Mouse (Mus musculus) limb, embryonic 11.5 days (tissue): ENCODE measurements around the gene Mcm3ap. TPM values are rescaled to one million over a fixed set of nuclear protein-coding genes. Genes with fewer than 3 reads are reported as not detected.
A peak's percentile ranks its signal among the peaks of the same experiment; 100 is the strongest.

Source experiments
- ATAC-seq: fragments of 200-750 bp; cut with Nextera tagmentation; 2 replicates; pipeline ENCODE4 v1.8.0; 2017; ENCODE audit warnings: low read depth; ENCODE audit not compliant: insufficient number of reproducible peaks, low FRiP score, low TSS enrichment
- DNase-seq: peaks from one replicate; pipeline ENCODE4 v3.0.0-alpha.2; 2015; ENCODE audit warnings: low spot score
- H3K27ac ChIP-seq: fragments of 300-500 bp; sonication (generic); replicated peaks from 2 replicates; pipeline ENCODE4 v1.5.1; 2014; ENCODE audit warnings: low read depth, mild to moderate bottlenecking, low read length
- H3K27me3 ChIP-seq: fragments of 300-500 bp; sonication (generic); 2 replicates; pipeline ENCODE4 v1.6.1; 2014; ENCODE audit warnings: mild to moderate bottlenecking, low read length, mixed read lengths; ENCODE audit not compliant: control insufficient read depth, insufficient read depth
- H3K36me3 ChIP-seq: fragments of 300-500 bp; sonication (generic); 2 replicates; pipeline ENCODE4 v1.6.1; 2014; ENCODE audit warnings: mild to moderate bottlenecking, low read length, moderate library complexity, mixed read lengths; ENCODE audit not compliant: control insufficient read depth, insufficient read depth
- H3K4me1 ChIP-seq: fragments of 300-500 bp; sonication (generic); 2 replicates; pipeline ENCODE4 v1.6.1; 2014; ENCODE audit warnings: low read length, mixed read lengths; ENCODE audit not compliant: control insufficient read depth, insufficient read depth
- H3K4me2 ChIP-seq: fragments of 300-500 bp; sonication (generic); 2 replicates; pipeline ENCODE4 v1.6.1; 2014; ENCODE audit warnings: low read depth, mild to moderate bottlenecking, moderate library complexity; ENCODE audit not compliant: severe bottlenecking
- H3K4me3 ChIP-seq: fragments of 300-500 bp; sonication (generic); 2 replicates; pipeline ENCODE4 v1.5.1; 2014; ENCODE audit warnings: low read depth, low read length
- H3K9ac ChIP-seq: fragments of 300-500 bp; sonication (generic); 2 replicates; pipeline ENCODE4 v1.6.1; 2014; ENCODE audit warnings: mild to moderate bottlenecking, low read length
- H3K9me3 ChIP-seq: fragments of 300-500 bp; sonication (generic); 2 replicates; pipeline ENCODE4 v1.6.1; 2016; ENCODE audit warnings: low read length; ENCODE audit not compliant: control insufficient read depth
- WGBS: fragments of 180-500 bp; shearing (Covaris S2); extraction: QIAGEN DNeasy Blood & Tissue Kit; methylation state at CpG from one replicate; pipeline ENCODE4 v1.1.7; 2014; 5-methylcytosine and 5-hydroxymethylcytosine counted together
- polyA plus RNA-seq: library from polyadenylated mRNA; unstranded; fragments of >200 nt; fragmentation: Nextera tagmentation; extraction: Ambion mirVana; gene quantifications from 2 replicates; pipeline ENCODE4 v1.2.1, GENCODE M21; 2014

The Mcm3ap gene
- polyA plus RNA-seq: 70.2 and 87.6 TPM in 2 replicates

DNA sequence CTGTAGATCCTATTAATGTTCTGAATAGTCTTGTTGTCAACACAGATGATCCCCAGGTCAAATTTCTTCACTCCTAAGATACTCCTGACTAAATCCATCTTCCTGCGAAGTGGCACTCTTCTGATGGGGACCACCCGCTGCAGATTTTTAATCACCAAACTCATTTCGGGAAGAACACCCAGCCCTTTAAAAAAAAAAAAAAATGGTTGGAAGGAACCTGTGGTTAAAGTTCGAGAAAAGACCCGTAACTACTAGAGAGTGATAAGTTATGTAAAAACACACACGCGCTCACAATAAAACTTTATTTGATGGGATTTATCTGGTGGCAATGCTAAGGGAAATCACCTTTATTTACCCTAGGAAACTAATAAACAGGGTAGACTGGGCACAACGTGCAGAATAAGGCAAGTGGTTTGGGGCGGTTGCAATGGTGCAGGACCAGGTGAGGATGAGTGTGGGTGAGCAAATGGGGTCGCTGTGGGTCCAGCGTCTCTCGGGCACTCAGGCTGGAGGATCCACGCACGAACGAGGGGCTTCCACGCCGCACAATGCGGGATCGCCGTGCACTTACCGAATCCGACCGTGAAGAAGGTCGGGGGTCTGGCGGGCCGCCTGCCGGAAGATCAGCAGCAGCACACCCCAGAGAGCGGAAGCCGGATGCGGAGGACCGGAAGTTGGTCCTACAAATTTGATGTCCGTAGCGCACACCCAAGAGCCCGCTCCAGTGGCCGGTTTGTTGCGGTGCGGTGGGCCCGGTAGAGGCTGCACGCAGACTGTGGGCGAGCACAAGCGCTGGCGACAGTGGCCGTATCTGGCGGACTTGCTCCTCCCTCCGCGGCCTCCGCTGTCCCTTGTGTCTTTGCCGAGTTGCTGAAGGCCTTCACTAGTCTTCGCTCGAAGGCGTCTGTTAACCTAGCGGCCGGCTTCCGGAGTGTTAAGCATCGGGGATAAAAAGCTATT lies at the start of gene Mcm3ap, which contains the start of gene Ybey:
Gene Mcm3ap (plus strand): TSS at position 725 of the 960 bp plus-strand sequence.
Gene Ybey (minus strand): TSS at position 912 of the 960 bp plus-strand sequence.
- Histone ChIP-seq H3K9me3 (no peaks in the 10 kb centered on the region), H3K27ac (peak within 1 kb of the TSS; percentile 88), H3K27me3 (no peaks in the 10 kb centered on the region), H3K4me3 (peak within 1 kb of the TSS; percentile 90), H3K9ac (peak within 1 kb of the TSS; percentile 91), H3K4me2 (peak within 1 kb of the TSS; percentile 64), H3K4me1 (no peaks in the 10 kb centered on the region), H3K36me3 (no peaks in the 10 kb centered on the region; the same call in 1 of the 2 replicates)
- ATAC-seq: peak; percentile 91
- WGBS: 2% methylated on average over 54 of the region's 55 CpGs
- peak; percentile 95 for DNase-seq

DNA sequence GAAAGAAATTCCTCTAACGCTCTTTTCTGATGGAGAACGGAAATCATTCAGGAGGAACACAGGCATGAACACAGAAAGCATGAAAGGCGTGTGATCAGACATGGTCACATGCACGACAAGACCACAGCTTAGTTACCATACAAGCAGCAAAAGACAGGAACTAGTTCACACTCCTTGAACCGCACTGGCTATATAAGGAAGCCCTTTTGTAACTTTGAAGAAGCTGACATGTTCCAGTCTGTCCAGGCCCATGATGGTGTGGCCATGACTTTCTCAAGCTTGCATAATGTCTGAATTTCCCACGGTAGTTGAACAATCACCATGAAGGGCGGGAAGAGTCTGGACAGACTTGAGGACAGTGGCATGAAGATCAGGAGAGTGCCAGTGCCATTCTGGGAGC lies 43.1 kb upstream of the Mcm3ap start:
- H3K9me3 ChIP-seq: no peaks in the 10 kb centered on the region
- H3K27ac ChIP-seq: no peak overlapping the region
- WGBS: 95% methylated on average over 7 of the region's 7 CpGs
- no peak overlapping the region for H3K4me2 ChIP-seq
- H3K4me3 ChIP-seq: no peak overlapping the region
- H3K4me1 ChIP-seq: no peaks in the 10 kb centered on the region
- H3K27me3 ChIP-seq: no peaks in the 10 kb centered on the region
- peaks cover 32% of the 10 kb centered on the region for H3K36me3 ChIP-seq
- no peak for ATAC-seq
- no peak overlapping the region for H3K9ac ChIP-seq
- DNase-seq: no peak

DNA sequence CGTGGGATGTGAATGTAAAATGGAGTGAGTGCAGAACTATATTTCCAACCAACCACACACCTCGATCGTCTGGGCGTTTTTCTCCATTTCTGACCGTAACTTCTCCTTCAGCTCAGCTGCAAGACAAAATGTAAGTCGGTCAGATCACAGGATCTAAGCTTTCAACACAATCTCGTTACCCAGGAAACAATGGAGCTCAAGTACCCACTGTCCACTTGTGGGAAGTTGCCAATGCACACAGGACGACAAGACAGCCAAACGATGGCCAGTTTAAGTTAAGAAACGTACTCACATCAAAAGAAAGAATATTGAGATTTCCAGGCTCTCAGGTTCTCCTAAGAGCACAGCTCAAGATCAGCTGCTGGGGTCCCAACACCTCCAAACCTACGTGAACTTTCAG lies 34.8 kb upstream of the Mcm3ap start:
- H3K9me3 ChIP-seq: no peaks in the 10 kb centered on the region
- H3K27me3 ChIP-seq: no peaks in the 10 kb centered on the region
- no peak overlapping the region for H3K9ac ChIP-seq
- WGBS: 93% methylated on average over 11 of the region's 11 CpGs
- H3K4me1 ChIP-seq: no peaks in the 10 kb centered on the region
- ATAC-seq: no peak
- no peak for DNase-seq
- no peak overlapping the region for H3K27ac ChIP-seq
- no peak overlapping the region for H3K4me3 ChIP-seq
- peaks cover 53% of the 10 kb centered on the region for H3K36me3 ChIP-seq
- no peak overlapping the region for H3K4me2 ChIP-seq

DNA sequence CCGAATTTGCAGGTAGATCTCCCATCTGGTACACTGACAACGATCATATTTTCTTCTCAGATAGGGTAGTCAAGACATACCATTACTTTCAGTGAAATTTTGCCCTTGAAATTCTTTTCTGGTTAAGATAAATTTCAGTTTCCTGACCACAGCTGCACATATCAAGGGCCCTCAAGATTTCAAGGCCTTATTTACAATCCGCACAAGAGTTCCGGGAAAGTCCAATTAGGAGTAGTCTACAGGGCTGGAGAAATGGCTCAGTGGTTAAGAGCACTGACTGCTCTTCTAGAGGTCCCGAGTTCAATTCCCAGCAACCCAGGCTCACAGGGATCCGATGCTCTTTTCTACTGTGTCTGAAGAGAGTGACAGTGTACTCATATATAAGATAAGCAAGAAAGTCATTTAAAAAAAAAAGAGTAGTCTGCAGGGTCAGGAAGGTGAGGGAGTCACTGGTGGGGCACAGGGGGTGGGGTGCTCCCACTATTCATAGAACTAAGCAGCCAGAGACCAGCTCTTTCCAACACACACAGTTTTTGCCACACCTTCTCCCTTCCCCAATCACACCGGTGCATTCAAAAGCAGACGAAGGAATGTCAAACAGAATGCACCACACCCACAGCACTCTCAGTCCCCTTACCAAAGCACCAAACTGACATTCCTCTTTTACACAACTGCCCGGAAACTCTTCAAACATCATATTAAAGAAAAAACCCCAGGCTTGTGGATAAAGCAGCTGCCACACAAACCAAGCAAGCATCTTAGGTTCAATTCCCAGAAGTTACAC lies 29.4 kb upstream of the Mcm3ap start:
- H3K4me2 ChIP-seq: no peak overlapping the region
- ATAC-seq (no peak), DNase-seq (no peak)
- no peaks in the 10 kb centered on the region for H3K9me3 ChIP-seq
- no peak overlapping the region for H3K9ac ChIP-seq
- WGBS: 91% methylated on average over 9 of the region's 9 CpGs
- peaks cover 29% of the 10 kb centered on the region for H3K36me3 ChIP-seq
- no peaks in the 10 kb centered on the region for H3K27me3 ChIP-seq
- H3K27ac ChIP-seq: no peak overlapping the region
- no peak overlapping the region for H3K4me3 ChIP-seq
- H3K4me1 ChIP-seq: peaks cover 3% of the 10 kb centered on the region; the same call in 1 of the 2 replicates

DNA sequence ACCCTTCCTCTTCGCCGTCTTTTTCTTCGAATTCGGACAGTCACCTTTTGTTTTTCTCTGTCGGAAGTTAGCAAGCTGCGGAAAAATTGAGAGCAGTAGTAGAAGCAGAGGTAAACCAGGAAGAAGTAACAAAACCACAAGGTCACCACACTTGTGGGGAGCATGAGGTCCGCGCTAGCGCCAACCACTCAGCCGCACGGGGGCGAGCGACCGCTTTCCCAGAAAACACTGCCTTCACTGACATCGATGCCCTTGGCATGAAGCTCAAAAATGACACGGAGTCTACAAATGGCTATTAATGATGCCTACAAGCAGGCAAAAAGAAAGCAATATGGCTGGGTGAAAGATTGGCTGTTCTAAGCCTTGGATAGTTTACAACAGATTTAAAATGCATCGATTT lies 28.4 kb upstream of the Mcm3ap start, which contains the start of gene AC141477.1:
Gene AC141477.1 (minus strand): TSS at position 164 of the 400 bp plus-strand sequence.
- Histone ChIP-seq H3K9ac (no peak within 1 kb of the TSS), H3K27me3 (no peaks in the 10 kb centered on the region), H3K4me1 (peaks cover 3% of the 10 kb centered on the region; the same call in 1 of the 2 replicates), H3K4me2 (no peak within 1 kb of the TSS), H3K36me3 (peaks cover 23% of the 10 kb centered on the region), H3K4me3 (no peak within 1 kb of the TSS), H3K27ac (no peak within 1 kb of the TSS), H3K9me3 (no peaks in the 10 kb centered on the region)
- DNase-seq (no peak), ATAC-seq (no peak)
- 96% methylated on average over 17 of the region's 17 CpGs for WGBS

DNA sequence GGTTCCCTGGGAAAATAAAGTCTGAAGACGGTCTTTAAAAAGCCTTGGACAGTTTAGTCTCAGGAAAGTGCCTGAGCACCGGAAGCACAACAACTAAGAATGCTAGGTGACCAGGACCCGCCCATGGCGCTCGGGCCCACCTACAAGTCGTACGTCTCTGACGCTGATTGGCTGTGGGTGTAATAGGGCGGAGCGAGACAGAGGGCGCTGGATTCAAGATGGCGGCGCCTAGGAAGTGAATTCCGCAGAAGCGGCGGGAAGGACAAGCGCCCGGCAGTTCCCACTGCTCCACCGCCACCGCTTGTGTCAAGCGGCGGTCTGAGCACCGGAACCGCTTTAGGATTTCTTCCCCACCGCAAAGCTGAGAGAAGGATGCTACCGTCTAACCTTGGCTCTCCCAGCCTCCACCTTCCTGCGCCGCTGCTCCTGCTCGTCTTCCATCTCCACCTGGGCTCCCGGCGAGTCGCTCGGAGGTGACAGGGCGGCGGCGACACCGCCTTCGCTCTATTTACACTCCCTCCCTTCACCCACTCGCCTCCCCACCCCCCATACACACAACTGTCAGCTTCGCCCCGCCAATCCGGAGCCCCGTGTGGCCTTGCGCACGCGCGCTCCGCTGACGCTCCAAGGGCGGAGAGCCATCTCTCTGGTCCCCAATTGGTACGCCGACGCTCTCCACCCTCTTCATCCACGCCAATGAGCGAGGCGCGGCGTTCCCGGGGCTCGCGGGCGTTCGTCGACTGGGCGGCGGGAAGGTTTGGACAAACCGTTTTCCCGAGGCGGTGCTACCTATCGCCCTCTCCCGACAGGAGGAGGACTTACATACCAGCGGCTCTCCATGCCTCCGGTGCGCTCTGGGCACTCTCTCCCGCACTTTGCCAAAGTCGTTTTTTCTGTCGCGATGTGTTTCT lies 26.3 kb upstream of the Mcm3ap start, which contains the start of gene Pcnt:
Gene Pcnt (minus strand): TSS at position 609 of the 911 bp plus-strand sequence.
- Histone ChIP-seq H3K4me2 (peak within 1 kb of the TSS; percentile 66), H3K27me3 (no peaks in the 10 kb centered on the region), H3K9ac (peak within 1 kb of the TSS; percentile 84), H3K4me1 (peaks cover 3% of the 10 kb centered on the region; the same call in 1 of the 2 replicates), H3K36me3 (peaks cover 9% of the 10 kb centered on the region; the same call in 1 of the 2 replicates), H3K4me3 (peak within 1 kb of the TSS; percentile 90), H3K9me3 (no peaks in the 10 kb centered on the region), H3K27ac (peak within 1 kb of the TSS; percentile 83)
- ATAC-seq: peak; percentile 99
- DNase-seq: peak; percentile 96
- WGBS: under 1% methylated on average over 78 of the region's 78 CpGs

DNA sequence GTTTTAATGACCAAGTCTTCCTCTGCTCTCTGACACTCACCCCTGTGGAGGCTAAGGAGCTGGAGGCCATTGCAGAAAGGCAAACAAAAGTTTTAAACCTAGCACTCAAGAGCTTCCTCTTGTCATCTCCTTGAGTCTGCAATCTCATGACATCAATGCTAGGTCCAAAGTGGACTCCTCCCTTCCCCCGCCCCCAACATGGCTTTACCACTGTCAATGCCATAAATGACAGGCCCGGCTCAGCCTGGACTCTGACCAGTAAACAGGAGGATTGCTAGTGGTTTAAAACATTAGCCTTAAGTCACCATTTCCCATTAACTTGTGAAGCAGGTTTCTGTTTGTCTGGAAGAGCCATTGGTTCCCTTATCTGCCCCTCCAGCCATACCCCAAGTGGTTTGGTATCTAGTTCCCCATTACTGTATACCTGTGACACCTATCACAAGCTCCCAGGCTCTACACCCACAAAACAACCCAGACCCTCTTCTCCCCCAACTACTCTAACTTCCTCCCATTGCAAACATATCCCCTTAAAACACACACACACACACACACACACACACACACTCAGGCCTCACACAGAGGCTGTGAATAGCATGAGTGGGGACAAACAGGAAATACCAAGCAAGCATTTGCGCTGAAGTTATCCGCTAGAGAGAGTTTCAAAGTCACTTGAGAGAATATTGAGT lies 22.6 kb upstream of the Mcm3ap start:
- 77% methylated on average over 4 of the region's 4 CpGs for WGBS
- no peaks in the 10 kb centered on the region for H3K36me3 ChIP-seq
- peaks cover 3% of the 10 kb centered on the region; the same call in 1 of the 2 replicates for H3K4me1 ChIP-seq
- ATAC-seq: no peak
- no peak overlapping the region for H3K4me3 ChIP-seq
- H3K9ac ChIP-seq: no peak overlapping the region
- no peak overlapping the region for H3K27ac ChIP-seq
- H3K4me2 ChIP-seq: no peak overlapping the region
- H3K27me3 ChIP-seq: no peaks in the 10 kb centered on the region
- DNase-seq: no peak
- no peaks in the 10 kb centered on the region for H3K9me3 ChIP-seq
